Mouse (Mus musculus): ENCODE data around the gene Trappc13. TPM values are rescaled to one million over a fixed set of nuclear protein-coding genes. Genes with fewer than 3 reads are reported as not detected.

The Trappc13 gene
- polyA plus RNA-seq, 1 experiment from 2014 or later = 21.4 TPM

DNA sequence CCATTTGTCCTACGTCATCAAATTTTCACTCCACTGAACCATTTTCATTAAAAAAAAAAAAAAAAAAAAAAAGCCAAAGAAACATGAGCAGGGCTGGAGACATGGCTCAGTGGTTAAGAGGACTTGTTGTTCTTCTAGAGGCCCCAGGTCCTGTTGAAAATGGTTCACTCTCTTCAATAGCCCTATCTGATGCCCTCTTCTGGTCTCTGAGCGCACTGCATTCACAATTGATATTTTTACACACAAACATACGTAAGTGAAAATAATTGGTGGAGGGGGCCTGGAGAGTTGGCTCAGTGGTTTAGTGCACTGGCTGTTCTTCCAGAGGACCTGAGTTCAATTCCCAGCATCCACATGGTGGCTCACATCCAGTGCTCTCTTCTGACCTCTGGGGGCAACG, 64.5 kb downstream of the Trappc13 start:
- no peak for ATAC-seq (ENCODE audit: insufficient read depth)
- no peaks in the 10 kb centered on the region for H3K36me3 ChIP-seq (replicated peaks)
- no peaks in the 10 kb centered on the region for H3K9me3 ChIP-seq (replicated peaks)
- H3K27me3 ChIP-seq = peaks cover 23% of the 10 kb centered on the region
- H3K4me2 ChIP-seq = no peak overlapping the region
- no peak overlapping the region for H3K27ac ChIP-seq (replicated peaks)
- H3K4me1 ChIP-seq (replicated peaks) = peaks cover 16% of the 10 kb centered on the region
- no peak overlapping the region for H3K9ac ChIP-seq
- no peak overlapping the region for H3K4me3 ChIP-seq (replicated peaks)
- WGBS (ENCODE audit: insufficient replicate concordance) = 72% methylated on average over 4 of the region's 4 CpGs

DNA sequence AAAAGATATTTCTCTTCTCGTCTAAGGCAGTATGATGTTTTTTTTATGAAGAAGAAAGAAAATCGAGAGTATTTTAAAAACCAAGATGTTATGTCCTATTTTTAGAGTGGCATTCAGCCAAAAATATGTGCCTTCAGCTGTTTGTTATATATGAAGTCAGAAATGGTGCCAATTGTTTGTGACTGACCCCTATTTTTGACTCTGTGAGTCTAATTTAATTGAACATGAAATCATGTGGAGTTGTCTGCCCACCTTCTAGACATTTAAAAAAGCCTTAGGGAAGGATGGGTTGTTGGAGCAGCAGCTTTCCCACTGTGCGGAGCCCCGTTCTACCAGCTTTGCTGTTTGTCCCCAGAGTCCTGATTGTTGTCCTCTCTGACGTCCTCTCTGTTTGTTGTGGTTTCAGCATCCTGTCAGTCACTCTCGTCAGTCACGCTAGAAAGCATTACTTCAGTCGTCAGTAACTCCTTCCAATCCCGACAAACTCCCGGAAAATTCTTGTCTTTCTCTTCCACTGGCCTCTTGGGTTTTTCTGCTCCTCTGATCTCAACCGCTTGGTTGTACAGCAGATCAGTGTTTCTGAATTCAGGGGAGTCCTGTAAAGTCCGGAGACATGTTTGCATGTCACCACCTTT, 65.9 kb downstream of the Trappc13 start:
- no peak overlapping the region for H3K4me2 ChIP-seq
- H3K4me1 ChIP-seq (replicated peaks) = peaks cover 21% of the 10 kb centered on the region
- H3K9me3 ChIP-seq (replicated peaks) = no peaks in the 10 kb centered on the region
- WGBS (ENCODE audit: insufficient replicate concordance) = 52% methylated on average over 12 of the region's 12 CpGs
- no peak overlapping the region for H3K9ac ChIP-seq
- no peaks in the 10 kb centered on the region for H3K36me3 ChIP-seq (replicated peaks)
- H3K27me3 ChIP-seq = peaks cover 23% of the 10 kb centered on the region
- H3K4me3 ChIP-seq (replicated peaks) = no peak overlapping the region
- H3K27ac ChIP-seq (replicated peaks) = no peak overlapping the region
- no peak for ATAC-seq (ENCODE audit: insufficient read depth)

DNA sequence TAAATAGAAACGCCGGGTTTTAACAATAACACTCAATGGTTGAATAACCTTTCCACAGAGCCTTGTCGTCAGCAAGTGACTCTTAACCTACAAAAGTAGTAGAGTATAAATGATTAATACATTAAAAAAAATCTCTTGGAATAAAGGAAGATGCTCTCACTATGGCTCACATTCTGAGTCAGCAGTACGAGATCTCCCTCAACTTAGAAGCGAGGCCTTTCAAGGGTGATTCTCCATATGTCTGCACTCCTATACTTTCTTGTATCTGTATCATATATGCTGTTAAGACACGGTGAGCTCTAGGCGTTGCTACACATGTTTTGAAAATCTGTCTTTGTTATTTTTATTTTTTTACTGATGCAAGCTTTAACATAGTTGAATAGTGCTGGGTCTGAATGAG, 67.7 kb downstream of the Trappc13 start:
- Histone ChIP-seq H3K27me3 (peaks cover 23% of the 10 kb centered on the region), H3K4me1 (replicated peaks) (peaks cover 21% of the 10 kb centered on the region), H3K4me2 (peak overlapping the region; percentile 97), H3K27ac (replicated peaks) (no peak overlapping the region), H3K9me3 (replicated peaks) (no peaks in the 10 kb centered on the region), H3K4me3 (replicated peaks) (peak overlapping the region; percentile 69; the same call in 1 of the 2 replicates), H3K9ac (no peak overlapping the region), H3K36me3 (replicated peaks) (no peaks in the 10 kb centered on the region)
- 52% methylated on average over 7 of the region's 7 CpGs for WGBS (ENCODE audit: insufficient replicate concordance)
- ATAC-seq (ENCODE audit: insufficient read depth) = no peak

DNA sequence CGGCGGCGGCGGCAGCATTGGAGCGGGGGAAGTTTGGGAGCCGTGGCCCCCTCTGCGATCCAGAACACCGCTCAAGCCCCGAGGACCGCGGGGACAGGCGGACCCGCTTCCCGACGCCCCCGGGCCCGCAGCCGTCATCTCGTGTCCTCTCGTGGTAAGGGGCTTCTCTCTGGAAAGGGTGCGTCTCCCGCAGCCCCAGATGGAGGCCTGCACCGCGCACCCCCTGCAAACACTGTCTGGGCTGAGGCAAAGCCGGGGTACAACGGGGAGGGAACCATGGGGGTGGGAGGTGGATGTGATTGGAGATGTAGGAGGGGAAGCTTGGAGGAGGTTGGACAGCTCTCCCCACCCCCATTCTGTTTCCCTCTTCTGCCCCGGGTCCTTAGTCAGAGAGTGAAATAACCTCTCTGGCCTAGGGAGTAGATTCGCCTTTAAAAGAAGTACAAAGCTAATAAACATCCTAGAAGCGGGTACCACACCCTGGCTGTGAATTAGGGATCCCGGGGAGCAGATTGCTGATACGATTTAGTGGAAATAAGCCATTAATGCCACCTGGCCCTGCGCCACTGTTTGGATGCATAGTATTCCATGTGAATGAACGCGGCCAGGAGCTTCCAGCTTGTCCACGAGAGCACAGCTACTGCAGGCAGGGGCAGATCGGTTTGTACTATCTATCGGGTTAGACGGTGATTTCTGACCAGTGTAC, 68.3 kb downstream of the Trappc13 start:
- Histone ChIP-seq H3K4me2 (peak overlapping the region; percentile 97), H3K36me3 (replicated peaks) (no peaks in the 10 kb centered on the region), H3K9ac (peak overlapping the region; percentile 37; the same call in 1 of the 2 replicates), H3K4me3 (replicated peaks) (peak overlapping the region; percentile 69), H3K27me3 (peaks cover 23% of the 10 kb centered on the region), H3K4me1 (replicated peaks) (peaks cover 21% of the 10 kb centered on the region), H3K27ac (replicated peaks) (no peak overlapping the region), H3K9me3 (replicated peaks) (no peaks in the 10 kb centered on the region)
- 6% methylated on average over 38 of the region's 38 CpGs for WGBS (ENCODE audit: insufficient replicate concordance)
- peak; percentile 32; the same call in 1 of the 2 replicates for ATAC-seq (ENCODE audit: insufficient read depth)

DNA sequence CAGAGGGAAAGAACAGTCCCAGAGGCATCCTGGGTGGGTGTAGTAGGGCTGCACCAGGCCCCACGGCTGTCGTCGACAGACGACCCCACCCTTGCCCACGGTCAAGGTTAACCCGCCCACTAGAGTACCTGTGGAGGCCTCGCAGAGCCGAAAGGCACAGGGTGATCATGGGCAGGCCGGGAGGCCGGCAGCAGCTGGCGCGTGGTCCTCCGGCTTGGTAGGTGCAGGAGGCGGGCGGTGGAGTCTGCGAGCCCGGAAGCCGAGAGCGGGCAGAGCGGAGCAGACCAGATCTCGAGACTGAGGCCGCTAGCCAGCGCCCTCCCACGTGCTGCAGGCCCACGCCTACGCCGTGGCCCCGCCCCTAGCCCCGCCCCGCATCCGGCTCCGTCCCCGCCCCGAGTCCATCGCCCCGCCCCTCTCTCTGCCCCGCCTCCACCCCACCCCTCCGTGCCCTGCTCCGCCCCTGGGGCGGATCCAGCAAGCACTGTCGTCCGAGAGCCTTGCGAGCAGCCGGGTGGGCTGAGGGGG, 68.9 kb downstream of the Trappc13 start, which contains the start of the genes Nln and Sgtb:
TSS of gene Nln (minus strand) at position 327 of the 528 bp plus-strand sequence.
TSS of gene Sgtb (plus strand) at position 454 of the 528 bp plus-strand sequence.
- peak; percentile 97 for ATAC-seq (ENCODE audit: insufficient read depth)
- Histone ChIP-seq H3K9me3 (replicated peaks) (no peaks in the 10 kb centered on the region), H3K4me1 (replicated peaks) (peaks cover 21% of the 10 kb centered on the region), H3K9ac (peak within 1 kb of the TSS; percentile 60), H3K27ac (replicated peaks) (peak within 1 kb of the TSS; percentile 57), H3K4me3 (replicated peaks) (peak within 1 kb of the TSS; percentile 69), H3K36me3 (replicated peaks) (no peaks in the 10 kb centered on the region), H3K4me2 (peak within 1 kb of the TSS; percentile 97), H3K27me3 (peaks cover 23% of the 10 kb centered on the region)
- WGBS (ENCODE audit: insufficient replicate concordance) = under 1% methylated on average over 34 of the region's 44 CpGs

DNA sequence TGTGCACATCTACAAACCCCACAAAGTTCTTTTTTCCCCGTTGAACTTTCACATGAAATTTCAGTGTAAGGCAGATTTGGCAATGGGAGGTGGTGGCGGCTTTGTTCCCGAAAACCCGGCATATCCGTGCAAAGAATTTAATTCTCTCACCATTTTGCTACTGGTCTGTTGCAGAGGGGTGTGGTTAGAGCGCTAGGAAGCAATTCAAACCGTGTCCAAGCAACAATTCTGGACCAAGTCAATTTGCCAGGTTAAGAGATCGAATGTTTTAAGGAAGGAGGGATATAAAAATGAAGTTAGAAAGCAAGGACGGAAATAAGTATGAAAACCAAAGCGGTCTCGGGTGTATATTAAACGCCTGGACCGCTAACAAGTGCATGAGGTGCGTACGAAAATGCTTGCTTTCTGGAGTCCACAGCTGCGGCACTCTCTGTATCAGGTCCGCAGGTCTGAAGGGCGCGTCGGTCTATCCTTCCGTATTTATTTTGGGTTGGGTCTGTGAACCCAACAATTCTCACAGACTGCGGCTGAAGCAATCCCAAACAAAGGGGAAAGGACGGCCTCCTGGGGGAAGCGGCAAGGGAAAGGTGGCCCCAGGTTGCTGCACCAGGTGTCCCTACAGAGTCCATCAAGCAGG, 69.5 kb downstream of the Trappc13 start:
- under 1% methylated on average over 24 of the region's 24 CpGs for WGBS (ENCODE audit: insufficient replicate concordance)
- peak overlapping the region; percentile 57 for H3K27ac ChIP-seq (replicated peaks)
- no peaks in the 10 kb centered on the region for H3K36me3 ChIP-seq (replicated peaks)
- H3K4me2 ChIP-seq = peak overlapping the region; percentile 97
- peak overlapping the region; percentile 69 for H3K4me3 ChIP-seq (replicated peaks)
- peak; percentile 27 for ATAC-seq (ENCODE audit: insufficient read depth)
- H3K4me1 ChIP-seq (replicated peaks) = peaks cover 21% of the 10 kb centered on the region
- peaks cover 23% of the 10 kb centered on the region for H3K27me3 ChIP-seq
- H3K9me3 ChIP-seq (replicated peaks) = no peaks in the 10 kb centered on the region
- H3K9ac ChIP-seq = peak overlapping the region; percentile 60

DNA sequence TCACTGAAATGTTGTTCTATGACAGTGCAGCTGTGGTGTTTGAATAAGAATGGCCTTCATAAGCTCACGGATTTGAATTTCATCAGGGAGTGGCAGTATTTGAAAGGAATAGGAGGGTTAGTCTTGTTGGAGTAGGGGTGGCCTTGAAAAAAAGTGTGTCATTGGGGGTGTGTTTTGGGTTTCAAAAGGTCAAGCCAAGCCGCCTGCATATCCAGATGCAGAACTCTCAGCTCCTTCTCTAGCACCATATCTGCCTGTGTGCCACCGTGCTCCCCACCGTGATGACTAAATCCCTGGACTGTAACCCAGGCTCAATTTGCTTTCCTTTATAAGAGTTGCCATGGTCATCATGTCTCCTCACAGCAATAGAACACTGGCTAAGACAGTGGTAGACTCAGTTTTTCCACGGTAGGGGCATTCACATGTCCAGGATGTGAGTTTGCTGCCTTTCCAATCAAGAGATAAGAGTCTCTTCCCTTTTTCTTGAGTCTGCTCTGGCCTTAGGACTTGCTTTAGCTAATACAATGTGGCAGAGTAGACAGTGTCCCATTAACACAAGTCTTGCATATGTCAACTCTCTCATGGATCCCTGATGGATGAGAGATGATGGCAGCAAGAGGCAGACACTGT, 76.5 kb downstream of the Trappc13 start:
- no peaks in the 10 kb centered on the region for H3K27me3 ChIP-seq
- no peak overlapping the region for H3K4me2 ChIP-seq
- no peaks in the 10 kb centered on the region for H3K9me3 ChIP-seq (replicated peaks)
- 58% methylated on average over 5 of the region's 5 CpGs for WGBS (ENCODE audit: insufficient replicate concordance)
- H3K36me3 ChIP-seq (replicated peaks) = no peaks in the 10 kb centered on the region
- ATAC-seq (ENCODE audit: insufficient read depth) = no peak
- H3K27ac ChIP-seq (replicated peaks) = no peak overlapping the region
- no peak overlapping the region for H3K9ac ChIP-seq
- no peaks in the 10 kb centered on the region for H3K4me1 ChIP-seq (replicated peaks)
- no peak overlapping the region for H3K4me3 ChIP-seq (replicated peaks)

DNA sequence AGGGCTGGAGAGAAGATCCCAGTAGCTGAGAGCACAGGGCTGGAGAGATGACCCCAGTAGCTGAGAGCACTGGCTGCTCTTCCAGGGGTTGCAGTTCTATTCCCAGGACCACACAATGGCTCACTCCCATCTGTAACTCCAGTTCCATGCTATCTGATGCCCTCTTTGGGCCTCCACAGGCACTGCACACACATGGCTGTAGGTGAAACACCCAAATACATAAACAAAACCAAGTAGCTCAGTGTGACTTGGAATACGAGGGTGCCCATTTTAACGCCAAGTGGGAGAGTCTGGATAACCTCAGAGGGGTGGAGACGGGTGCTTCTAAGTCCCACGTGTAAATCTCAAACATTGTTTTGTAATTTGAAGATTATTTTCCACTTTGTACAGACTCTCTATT, 77.9 kb downstream of the Trappc13 start:
- Histone ChIP-seq H3K36me3 (replicated peaks) (no peaks in the 10 kb centered on the region), H3K27ac (replicated peaks) (no peak overlapping the region), H3K4me2 (no peak overlapping the region), H3K9ac (no peak overlapping the region), H3K4me1 (replicated peaks) (no peaks in the 10 kb centered on the region), H3K9me3 (replicated peaks) (no peaks in the 10 kb centered on the region), H3K27me3 (no peaks in the 10 kb centered on the region), H3K4me3 (replicated peaks) (no peak overlapping the region)
- ATAC-seq (ENCODE audit: insufficient read depth) = no peak
- 68% methylated on average over 4 of the region's 4 CpGs for whole genome bisulfite sequencing (ENCODE audit: insufficient replicate concordance)

DNA sequence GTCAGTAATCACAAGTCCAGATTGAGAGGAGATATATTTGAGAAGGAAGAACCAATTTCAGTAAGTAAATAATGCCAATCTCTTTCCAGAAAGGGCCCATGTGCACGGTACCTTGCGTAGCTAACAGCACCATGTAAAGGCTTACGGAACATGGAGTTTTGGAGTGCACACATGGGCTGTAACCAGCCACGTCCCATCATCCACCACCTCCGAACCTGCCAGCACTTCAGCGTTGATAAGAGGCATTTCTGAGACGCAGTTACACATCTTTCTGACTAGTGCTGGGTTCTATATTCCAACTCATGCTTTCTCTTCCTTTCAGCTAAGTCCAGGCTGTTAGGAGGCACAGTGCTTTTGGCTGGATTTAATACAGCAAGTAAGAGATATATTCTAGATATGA, 81.1 kb downstream of the Trappc13 start:
- Histone ChIP-seq H3K27ac (replicated peaks) (no peak overlapping the region), H3K4me2 (no peak overlapping the region), H3K9ac (no peak overlapping the region), H3K36me3 (replicated peaks) (no peaks in the 10 kb centered on the region), H3K27me3 (no peaks in the 10 kb centered on the region), H3K9me3 (replicated peaks) (no peaks in the 10 kb centered on the region), H3K4me3 (replicated peaks) (no peak overlapping the region), H3K4me1 (replicated peaks) (peaks cover 5% of the 10 kb centered on the region; the same call in 1 of the 2 replicates)
- ATAC-seq (ENCODE audit: insufficient read depth) = no peak
- WGBS (ENCODE audit: insufficient replicate concordance) = 78% methylated on average over 7 of the region's 7 CpGs

DNA sequence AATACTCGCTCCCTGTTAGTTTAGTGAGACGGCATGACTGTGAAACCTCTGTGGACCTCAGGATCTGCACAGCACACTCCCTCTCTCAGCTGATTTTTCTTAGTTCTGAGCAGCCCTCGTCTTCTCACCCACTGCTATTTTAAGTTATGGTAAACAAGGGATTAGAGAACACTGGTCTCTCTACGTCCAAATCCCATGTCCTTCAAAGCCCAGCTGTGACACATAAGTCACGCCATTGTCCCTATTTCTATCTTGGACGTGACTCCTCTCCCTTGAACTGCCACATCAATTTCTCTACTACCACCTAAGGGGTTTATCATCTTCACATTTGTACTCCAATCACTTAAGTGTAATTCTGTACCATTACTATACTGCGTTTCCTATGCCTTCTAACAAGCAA, 82.3 kb downstream of the Trappc13 start:
- H3K9me3 ChIP-seq (replicated peaks) = no peaks in the 10 kb centered on the region
- H3K27me3 ChIP-seq = no peaks in the 10 kb centered on the region
- WGBS (ENCODE audit: insufficient replicate concordance) = 54% methylated on average over 7 of the region's 7 CpGs
- ATAC-seq (ENCODE audit: insufficient read depth) = no peak
- H3K9ac ChIP-seq = no peak overlapping the region
- peaks cover 5% of the 10 kb centered on the region; the same call in 1 of the 2 replicates for H3K4me1 ChIP-seq (replicated peaks)
- no peak overlapping the region for H3K4me3 ChIP-seq (replicated peaks)
- H3K36me3 ChIP-seq (replicated peaks) = no peaks in the 10 kb centered on the region
- no peak overlapping the region for H3K27ac ChIP-seq (replicated peaks)
- H3K4me2 ChIP-seq = no peak overlapping the region
